Mouse (Mus musculus): ENCODE results near the gene Tln2.

The Tln2 gene

DNA sequence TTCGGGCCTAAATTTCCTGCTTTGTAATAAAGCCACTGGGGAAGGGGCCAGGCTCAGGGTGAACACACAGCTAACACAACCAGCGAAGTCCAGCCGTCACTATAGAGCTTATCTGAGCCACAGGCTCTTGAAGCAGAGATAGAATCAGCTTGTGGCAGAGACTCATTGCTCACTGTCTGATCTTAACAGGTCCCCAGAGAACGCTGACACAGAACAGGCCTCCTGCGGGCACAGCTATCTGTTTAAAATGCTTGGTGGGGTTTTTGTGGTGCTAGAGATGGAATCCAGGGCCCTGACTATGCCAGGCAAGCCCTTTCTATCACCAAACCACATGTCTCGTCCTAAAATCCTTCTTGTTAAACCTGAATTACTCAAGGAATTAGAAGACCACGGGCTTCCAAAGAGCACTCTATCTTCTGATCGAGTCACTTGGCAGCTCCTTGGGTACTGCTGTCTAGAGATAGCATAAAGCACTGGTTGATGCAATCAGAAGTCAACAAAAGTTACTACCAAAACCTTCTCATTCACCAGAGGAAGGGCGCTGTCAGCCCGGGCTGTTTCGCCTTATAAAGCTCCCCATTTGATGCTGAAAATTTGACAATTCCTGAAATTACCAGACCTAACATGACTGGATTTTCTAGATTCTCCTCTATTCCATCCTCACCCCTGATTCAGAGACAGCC, 95.9 kb downstream of the Tln2 start:
- no peak for DNase-seq

DNA sequence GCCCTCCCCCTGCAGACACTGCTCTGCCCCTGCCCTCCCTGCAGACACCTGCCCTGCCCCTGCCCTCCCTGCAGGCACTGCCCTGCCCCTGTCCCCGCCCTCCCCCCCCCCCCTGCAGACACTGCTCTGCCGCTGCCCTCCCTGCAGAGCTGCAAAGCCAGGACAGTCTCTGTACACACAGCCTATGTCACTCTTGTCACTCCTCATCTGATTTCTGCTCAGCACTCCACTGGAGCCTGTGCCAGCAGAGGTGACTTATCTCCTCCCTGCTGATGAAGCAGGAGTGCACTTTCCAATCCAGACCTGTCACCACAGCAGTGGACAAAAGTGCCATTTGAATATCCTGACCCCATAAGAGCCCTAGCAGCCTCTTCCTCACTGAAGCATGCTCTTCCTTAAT, 118.0 kb downstream of the Tln2 start:
- DNase-seq: no peak

DNA sequence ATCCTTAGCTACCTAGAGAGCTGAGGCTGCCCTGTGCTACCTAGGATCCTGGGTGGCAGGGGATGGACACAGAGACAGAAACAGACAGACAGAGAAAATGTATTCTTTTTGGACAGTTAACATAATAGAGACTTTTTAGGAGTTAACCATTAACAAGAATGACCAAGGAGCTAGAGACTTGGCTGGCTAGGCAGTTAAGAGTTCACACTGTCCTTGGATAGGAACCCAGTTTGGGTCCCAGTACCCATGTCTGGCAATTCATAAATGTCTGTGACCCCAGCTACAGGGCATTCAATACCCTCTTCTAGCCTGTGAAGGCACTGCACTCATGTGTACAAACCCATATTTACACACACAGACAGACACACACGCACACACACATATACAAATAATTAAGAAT, 122.0 kb downstream of the Tln2 start:
- DNase-seq: no peak

DNA sequence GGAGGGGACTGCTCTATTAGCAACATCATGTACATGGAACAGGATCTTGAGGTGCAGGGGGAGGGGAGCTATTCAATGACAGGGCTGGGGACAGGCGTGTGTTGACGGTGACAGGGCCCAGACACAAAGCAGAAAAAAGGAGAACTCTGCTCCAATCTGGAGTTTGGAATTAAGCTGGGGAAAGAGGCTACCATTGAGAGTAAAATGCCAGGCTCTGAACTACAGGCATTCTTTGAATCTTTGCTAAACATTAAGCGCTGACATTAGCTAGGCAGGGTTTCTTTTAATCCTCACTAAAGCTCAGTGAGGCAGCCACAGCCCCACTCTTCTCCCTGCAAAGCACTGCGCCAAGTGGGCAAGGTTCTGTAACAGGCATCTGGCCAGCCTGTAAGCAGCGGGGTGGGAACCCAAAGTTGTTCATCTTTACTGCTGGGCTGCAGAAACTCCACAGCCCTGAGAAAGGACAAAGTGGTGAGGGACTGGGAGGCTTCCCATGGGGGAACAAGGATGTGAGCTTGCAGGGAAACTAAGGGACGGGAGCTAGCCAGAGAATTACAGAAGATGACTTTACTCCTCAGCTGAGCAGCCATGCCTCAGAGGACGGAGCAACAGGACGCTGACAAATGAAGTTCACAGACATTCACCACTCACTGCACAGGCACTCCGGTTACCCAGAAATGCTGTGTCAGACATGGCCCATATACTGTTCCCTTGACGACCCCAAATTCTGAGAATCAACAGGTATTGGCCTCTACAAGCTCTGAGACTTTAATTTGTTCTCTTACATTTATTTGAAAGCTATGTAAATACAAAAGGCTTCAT, 124.0 kb downstream of the Tln2 start:
- DNase-seq: peak; percentile 91

DNA sequence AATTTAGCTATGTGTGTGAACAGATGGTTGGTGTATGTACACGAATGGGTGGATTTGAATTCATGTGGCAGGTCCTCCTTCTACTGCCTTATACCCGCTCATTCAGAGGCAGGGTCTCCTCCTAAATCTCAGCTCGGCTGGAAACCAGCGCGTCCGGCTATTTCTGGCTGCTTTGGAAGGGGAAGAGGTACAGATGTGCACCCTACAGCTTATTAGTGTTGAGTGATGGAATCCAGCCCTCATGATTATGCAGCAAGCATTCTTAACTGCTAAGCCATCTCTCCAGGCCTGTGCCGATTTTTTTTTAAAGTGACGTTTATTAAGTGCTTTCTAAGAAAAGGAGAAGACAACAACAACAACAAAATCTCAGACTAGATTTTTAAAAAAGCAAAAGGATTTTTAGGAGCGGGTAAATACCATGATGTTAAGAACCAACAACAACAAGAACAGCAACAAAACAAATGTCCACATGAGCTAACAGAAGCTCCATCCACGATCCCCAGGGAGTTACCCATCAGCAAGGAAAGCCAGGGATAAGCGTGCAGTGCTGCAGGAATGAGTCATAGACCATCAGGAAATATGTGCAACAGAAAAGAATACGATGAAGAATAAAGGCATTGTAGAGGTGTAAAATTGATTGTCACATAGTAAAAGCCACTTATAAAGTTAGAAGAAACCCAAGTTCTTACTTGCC, 130.2 kb downstream of the Tln2 start:
- DNase-seq: peak; percentile 87

DNA sequence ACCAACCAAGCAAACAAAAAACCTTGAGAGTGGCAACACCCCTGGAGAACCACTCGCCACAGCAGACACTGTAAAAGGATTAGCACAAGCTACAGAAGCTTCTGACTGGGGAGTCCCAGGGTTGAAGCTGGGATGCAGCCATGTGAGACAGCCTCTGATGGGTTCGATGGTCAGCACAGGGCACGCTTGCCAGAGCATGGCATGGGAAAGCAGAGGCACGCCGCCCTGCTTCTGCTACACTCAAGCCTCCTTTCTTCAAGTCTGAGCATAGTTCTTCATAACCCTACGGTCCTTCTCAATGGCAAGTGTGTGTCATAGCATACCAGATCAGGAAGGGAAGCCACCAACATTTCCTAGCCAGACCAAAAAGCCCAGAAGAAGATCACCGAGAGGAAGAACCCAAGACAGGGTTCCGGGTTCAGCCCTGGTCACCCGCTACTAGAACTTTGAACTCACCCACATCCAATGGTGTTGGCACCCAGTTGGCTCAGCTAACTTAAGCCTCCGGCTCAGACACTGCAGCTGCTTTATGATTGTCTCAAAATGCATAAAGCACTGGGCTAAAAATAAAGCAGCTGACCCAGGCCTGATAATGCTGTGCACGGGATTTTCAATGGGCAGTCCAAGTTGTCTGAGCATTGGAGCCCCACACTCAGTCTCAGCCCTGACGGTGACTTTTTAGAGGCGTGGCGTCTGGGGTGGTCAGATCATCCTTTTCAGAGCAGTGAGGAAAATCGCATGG, 131.0 kb downstream of the Tln2 start:
- DNase-seq: peak; percentile 91

DNA sequence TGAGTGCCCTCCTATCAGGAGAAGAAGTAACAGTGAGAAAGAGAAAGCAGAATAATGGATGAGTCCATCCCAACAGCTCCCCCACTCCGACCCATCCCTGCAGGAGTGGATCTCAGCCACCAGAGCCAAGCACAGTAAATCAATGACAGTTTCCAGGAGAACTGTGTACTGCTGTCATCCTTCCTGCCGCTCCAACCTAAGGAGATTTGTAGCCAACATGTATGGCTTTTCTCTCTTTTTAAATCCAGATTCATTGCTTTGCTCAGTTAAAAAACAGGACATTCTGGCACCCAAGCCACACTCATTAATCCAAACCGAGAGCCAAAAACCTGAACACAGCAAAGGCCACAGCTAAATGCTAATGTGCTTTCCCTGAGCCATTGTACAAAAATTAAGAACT, 133.2 kb downstream of the Tln2 start:
- DNase-seq: peak; percentile 42

DNA sequence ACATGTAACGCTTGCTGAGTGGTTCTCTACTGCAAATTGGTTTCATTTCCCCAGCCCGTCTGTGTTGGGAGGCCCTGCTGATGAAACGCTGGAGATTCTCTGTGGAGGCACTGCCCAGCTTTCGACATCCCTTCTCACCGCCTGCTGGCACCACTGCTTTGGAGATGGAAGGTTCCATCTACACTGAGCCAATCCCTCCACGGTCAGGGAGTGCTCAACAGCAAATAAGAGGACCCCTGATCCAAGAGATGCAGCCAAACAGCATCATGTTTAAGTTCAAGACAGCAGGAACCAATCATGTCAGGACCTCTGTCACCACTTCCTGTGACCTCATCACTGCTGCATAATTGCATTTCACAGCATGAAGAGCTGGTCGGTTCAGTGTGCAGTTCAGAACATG, 135.4 kb downstream of the Tln2 start:
- DNase-seq: peak; percentile 88

DNA sequence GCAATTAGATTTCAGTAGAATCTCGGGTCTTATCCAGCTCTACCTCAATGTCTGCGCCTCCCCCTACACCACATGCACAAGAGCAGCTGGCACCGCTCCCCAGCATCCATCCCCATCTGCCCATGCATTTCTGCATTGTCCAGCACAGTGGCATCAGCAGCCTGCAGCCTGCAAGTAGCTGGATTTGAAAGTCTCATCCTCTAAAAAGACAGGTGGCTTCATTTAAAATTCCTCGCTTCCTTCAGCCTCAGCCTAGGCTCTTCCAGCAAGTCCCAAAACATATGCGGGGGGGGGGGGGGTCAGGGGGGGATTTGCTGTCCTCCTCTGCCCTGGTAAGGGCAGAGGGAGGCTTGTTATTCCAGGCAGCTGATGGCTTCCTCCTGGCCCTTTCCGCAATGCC, 141.4 kb downstream of the Tln2 start:
- DNase-seq: peak; percentile 45

DNA sequence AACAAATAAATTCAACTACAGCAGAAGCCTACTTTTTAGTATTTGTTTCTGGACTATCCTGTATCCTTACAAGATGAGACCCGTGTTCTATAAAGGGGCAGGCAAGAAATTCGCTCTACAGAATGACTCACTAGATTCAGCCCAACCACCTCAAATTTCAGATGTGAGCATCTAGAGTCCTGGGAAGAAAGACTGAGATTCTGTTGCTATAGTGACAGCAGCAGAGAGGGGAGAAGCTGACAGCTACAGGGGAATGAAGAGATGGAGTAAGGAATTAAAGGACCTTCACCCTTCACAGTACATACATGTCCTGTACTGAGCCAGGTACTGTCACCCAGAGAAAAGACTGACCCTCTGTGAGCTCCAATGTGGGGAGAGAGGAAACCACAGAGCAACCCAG, 148.8 kb downstream of the Tln2 start:
- DNase-seq: no peak

DNA sequence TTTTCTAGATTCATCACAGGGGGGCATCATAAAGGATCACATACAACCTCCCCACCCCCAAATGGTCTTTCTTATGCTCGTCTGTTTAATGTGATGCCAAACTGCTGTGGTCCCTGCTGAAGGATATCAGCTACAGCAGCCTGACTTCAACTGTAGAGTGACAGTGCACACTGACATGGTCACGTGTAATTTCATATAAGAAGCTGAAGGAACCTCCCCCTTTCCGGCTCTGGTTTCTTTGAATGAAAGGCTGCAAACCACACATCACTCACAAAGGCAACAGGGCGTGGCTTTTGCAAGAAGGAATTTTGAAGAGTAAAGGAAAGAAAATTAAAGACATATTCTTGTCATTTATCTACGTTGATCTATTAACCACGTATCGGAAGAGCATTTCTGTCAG, 154.8 kb downstream of the Tln2 start:
- peak; percentile 48 for DNase-seq

DNA sequence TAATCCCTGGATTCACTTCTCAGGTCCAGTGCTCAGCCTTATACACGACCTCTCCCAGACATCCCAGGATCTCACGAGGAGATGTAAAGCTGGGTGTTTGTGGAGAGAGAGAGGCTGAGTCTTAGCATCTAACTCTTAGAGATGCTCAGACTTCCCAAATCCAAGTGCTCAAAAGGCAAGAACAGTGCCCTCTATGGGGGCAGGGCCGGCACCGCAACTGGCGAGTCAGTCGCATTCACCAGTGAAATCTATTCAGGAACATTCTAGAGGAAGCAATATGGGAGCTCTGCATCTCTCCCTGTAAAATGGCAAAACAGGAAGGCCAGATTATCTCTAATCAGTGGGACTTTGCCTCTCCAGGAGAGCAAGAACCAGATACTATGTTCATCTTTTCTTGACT, 159.9 kb downstream of the Tln2 start:
- DNase-seq: no peak

DNA sequence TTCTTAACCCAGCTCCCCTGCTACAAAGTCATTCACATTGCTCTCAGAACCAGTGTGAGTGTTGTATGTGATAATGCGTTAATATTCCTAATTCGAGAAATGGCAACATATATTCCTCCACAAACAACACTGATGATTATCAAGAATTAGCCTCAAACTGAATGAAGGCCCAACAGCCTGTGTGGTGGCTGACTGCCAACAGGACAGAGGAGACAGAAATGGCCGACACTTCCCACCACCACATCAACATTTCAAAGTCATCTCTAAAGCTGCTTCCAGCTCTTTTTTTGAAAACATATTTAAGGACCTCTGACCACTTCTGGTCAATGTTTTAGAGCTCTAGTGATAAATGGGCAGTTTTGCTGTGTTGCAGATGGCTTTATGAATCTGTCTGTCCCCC, 161.7 kb downstream of the Tln2 start:
- DNase-seq: peak; percentile 49

DNA sequence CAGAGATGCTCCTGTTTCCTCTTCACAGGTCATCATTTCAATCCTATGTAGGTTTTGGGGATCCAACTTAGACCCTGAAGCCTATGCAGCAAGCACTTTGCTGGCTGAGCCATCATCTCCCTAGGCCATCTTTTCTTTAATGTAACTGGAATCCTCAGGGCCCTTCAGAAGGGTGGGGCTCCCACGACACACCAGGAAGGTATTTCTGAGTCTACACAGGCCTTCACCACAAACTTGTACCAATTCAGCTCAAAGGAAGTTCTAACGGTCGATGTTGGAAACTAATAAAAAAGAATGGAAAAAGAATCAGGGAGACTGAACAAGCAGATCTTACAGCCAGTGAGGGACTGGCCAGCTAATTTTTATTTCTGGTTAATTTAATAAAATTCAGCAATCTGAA, 163.1 kb downstream of the Tln2 start:
- peak; percentile 54 for DNase-seq

DNA sequence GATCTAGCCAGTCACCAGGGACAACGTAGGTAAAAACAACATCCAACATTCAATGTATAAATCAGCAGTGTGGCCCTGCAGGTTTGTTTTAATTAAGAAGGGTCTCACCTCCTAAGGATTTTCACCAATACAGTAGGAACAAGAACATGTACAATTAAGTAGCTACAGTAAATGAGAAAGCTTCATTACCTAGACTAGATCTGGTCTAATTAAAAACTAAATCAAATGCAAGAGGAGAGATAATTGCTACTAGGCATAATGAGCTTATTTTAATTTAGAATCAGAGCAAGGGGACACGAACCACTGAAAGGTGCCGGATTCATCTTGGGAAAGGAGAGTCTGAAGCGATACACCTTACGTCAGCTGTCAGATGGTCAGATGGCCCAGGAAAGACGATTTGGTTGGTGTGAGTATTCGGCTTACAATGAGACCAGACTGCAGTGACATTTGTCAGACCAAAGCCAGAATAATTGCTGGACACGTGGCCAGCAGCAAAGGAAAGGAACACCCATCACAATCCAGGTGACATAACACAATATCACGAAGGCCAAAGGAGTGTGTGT, 175.4 kb downstream of the Tln2 start:
- DNase-seq: peak; percentile 63

DNA sequence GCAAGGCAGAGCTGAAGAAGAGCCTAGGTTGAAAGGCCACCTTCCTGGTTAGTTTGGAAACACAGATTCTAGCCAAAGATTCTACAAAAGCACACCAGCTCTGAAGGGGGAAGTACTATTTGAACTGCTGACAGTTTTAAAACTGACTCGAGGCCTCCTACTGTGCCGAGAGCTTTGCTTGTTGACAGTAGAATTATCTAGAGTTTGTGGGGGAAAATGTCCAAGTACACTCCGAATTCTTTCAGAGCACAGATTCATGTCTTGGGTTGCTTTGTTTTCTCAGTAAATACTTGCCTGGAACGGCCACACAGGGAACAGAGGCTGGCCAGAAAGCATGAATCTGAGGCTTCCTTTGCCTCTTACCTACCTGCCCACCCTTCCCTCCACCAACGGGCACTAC, 179.4 kb downstream of the Tln2 start:
- DNase-seq: peak; percentile 86

DNA sequence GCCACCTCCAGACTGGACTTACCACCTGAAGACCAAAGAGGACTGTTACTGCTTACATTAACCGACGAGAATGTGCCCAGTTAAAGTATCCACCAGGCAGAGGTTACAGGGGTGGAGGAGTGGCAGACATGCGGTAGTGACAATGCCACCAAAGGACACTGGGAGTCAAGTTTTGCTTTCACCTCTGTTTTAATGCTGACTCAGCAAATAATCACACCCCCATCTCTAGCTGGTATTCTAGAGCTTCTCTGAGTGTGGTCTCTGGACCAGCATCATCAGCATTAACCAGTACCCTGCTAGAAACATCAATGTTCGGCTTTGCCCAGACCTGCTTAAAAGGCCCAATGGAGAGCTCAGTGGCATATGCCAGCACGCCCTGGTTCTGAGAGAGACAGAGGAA, 180.7 kb downstream of the Tln2 start:
- DNase-seq: no peak

DNA sequence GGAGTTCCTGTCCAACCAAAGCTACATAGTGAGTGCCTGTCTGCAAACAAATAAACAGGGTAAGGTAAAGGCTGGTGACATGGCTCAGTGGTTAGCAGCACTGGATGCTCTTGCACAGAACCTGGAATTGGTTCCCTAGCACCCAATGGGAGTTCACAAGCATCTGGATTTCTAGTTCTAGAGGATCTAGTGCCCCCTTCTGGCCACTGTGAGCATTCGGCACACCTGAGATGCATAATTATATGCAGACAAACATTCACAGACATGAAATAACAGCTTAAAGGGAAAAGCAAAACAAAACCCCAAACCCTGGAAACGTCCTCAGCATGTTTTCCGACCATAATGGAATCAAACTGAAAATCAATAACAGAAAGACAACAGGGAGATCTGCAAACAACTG, 191.4 kb downstream of the Tln2 start:
- no peak for DNase-seq

DNA sequence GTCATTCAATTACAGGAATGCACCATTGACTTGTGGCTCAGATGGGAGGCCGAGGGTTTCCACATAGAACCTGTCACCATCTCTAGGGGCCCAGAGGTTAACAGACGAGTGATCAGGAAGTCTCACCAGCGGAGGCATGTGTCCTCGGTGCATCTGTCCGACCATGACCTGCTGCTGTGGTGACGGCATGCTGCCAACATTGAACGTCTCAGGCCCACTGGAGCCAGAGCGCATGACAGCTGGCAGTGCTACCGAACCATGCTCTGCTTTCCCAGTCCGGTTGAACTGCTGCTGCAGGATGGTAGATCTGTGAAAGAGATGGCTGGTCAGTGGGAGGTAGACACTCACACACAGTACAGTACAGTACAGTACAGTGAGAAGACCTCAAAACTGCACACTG, 197.0 kb downstream of the Tln2 start:
- DNase-seq: no peak

DNA sequence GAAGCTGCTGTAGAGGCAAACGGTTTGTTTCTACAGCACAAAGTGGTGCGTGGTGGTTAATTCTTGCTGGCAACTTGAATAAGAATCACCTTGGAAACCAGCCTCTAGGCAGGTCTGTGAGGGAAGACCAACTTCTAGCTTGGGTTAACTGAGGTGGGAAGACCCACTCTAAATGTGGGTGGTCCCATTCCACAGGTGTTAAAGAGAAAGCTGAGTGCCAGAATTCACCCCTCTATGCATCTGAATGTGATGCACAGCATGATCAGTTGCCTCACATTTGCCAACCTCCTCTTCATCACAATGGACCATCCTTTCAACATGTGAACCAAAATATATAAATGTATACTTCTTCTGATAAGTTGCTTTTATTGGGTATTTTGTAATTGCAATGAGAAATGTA, 197.4 kb downstream of the Tln2 start:
- no peak for DNase-seq

DNA sequence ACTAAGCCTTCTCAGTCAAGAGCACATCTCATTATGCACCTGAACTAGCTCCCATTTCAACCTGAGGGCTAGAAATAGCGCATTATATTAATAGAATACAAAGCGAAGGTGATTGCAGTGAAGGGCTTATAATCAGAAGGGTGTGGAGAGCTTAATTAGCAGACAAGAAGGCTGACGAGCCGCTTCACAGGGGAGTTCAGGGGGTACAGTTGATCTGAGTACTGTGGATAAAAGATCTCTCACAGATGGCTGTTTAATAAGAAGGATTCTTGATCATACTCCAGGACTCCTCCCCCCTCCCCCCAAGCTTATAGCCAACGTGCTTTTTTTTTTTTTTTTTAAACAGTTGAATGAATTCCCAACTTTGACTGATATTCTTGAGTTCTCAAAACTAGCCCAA, 198.0 kb downstream of the Tln2 start:
- DNase-seq: no peak

DNA sequence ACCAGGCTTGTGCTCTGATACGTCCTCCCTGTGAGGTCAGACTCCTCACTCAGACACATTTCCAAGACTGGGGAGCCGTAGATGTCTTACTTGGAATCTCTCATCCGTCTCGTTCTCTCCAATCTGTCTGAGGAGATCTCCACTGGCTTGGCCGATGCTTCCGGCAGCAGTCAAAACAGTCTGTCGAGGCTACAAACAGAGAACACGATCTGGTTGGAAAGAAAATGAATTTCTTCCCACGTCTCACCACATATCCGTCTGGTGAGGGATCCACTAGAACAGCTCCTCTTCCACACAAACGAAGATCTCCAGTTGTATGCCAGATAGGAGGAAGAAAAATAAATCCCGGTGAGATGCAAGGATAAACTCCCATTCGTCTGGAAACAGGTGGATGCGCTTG, 205.1 kb downstream of the Tln2 start:
- DNase-seq: peak; percentile 45

DNA sequence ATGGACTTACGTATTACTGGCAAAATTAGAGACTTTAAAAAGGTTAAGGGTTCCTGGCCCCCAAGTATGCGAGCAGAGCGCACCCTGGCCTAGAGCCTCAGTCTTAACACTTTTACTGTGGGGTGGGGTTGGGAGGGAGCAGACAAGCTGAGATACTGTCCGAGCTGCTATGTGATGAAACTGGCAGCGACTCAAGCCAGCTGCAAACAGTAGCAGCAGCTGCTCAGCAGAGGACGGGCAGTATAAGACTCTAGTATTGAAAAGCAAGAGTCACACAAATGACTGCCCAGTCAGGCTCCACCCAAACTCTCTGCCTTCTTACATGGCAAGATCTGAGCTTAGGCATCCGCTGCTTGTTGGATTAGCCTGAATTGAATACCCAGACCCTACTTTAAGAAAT, 206.1 kb downstream of the Tln2 start:
- peak; percentile 93 for DNase-seq

All from heart, adult 11 months (tissue).